Comparison of ENCODE assay signal across 9 mouse cellular contexts in genomic region chr6:50404698-50405097, GRCm38 (mm10). TPM values are rescaled to one million over a fixed set of nuclear protein-coding genes. Genes with fewer than 3 reads are reported as not detected.
DNase-seq lines count a peak whose midpoint lies in the region; ATAC-seq and TF ChIP-seq lines count a peak whose summit lies in the region.
"Had no signal": no experiment of that assay in that cellular context is flagged by ENCODE, and none has a peak within 500 bp of the region (broad histone marks: within the 10 kb centered on the region; RNA-seq: fewer than 3 reads in every experiment).

No protein-coding gene starts in this region.

- no peak overlapping the region for H3K4me3 ChIP-seq in kidney, postnatal 0 days (replicated peaks; ENCODE audit: low read depth, low read length)
- H3K4me3 ChIP-seq: liver, embryonic 12.5 days had no signal

- 0 out of 2 replicates have a peak, but pooled peaks cover 10% of the 10 kb centered on the region for H3K4me1 ChIP-seq in kidney, postnatal 0 days (replicated peaks; ENCODE audit: insufficient read depth, low read length)
- H3K4me1 ChIP-seq: liver, embryonic 12.5 days had no signal

- H3K36me3 ChIP-seq in kidney, postnatal 0 days (ENCODE audit: insufficient read depth, low read length), result no peaks in the 10 kb centered on the region
- H3K36me3 ChIP-seq: liver, embryonic 12.5 days had no signal

- DNase-seq in cerebellum, postnatal 4 days (ENCODE audit: low spot score in 2 of 2), result no peak
- peak; percentile 55 for DNase-seq in cerebellum, adult 11 months
- DNase-seq in heart, adult 8-10 months (ENCODE audit: low spot score), result peak; percentile 63
- peak; percentile 68 for DNase-seq in kidney, postnatal 0 days (ENCODE audit: low spot score)
- DNase-seq in lung, adult 18-20 months, result no peak
- no peak for DNase-seq in yolk sac, embryonic 10.5 days (ENCODE audit: low spot score)

- WGBS in kidney, postnatal 0 days, result 46% methylated on average over 11 of the region's 11 CpGs

- no peak overlapping the region for H3K27ac ChIP-seq in kidney, postnatal 0 days
- H3K27ac ChIP-seq: liver, embryonic 12.5 days had no signal

- H3K9me3 ChIP-seq in kidney, postnatal 0 days (replicated peaks; ENCODE audit: low read length), result no peaks in the 10 kb centered on the region
- H3K9me3 ChIP-seq: liver, embryonic 12.5 days had no signal

- no peaks in the 10 kb centered on the region for H3K27me3 ChIP-seq in kidney, postnatal 0 days (ENCODE audit: insufficient read depth, low read length)
- H3K27me3 ChIP-seq: liver, embryonic 12.5 days had no signal

- no peak overlapping the region for H3K4me2 ChIP-seq in kidney, postnatal 0 days (ENCODE audit: low read length)
- H3K4me2 ChIP-seq: liver, embryonic 12.5 days had no signal

- peak; percentile 84 for ATAC-seq in cerebellum, adult (ENCODE audit: insufficient number of reproducible peaks, low FRiP score, low TSS enrichment)
- peak; percentile 81; the same call in 1 of the 2 replicates for ATAC-seq in kidney, postnatal 0 days (replicated peaks; ENCODE audit: low FRiP score, low read depth)
- ATAC-seq in megakaryocyte, adult 5-6 weeks (ENCODE audit: poor library complexity, severe bottlenecking), result no peak
- ATAC-seq: liver, embryonic 12.5 days had no signal

- no peak for TF ChIP-seq CTCF in kidney, postnatal 0 days (IDR thresholded peaks at IDR 0.05; ENCODE audit: low read depth)

- H3K9ac ChIP-seq in kidney, postnatal 0 days (ENCODE audit: low read depth, low read length), result no peak overlapping the region
- H3K9ac ChIP-seq: liver, embryonic 12.5 days had no signal

RNA-seq across cellular contexts. Expression of gene Osbpl3, which starts 51.3 kb away (rescaled TPM):
- total RNA-seq in heart, adult 8-10 months (2022), result 10 to 100 TPM; 20.2 to 31.0 (median 25.7) TPM
- 17.4 and 19.7 TPM in 2 replicates for polyA plus RNA-seq in kidney, postnatal 0 days (2015; fragmentation: Nextera tagmentation; extraction: Ambion mirVana)
- 9.0 and 10.7 TPM in 2 replicates for total RNA-seq in megakaryocyte, adult 5-6 weeks (2015)
- 15.5 and 17.9 TPM in 2 replicates for total RNA-seq in megakaryocyte, adult 5-6 weeks (2017)

Comparison
In these comparisons a context has a peak if more than half of its experiments do, and no peak if none do; other contexts are left out.
1. DNase-seq: peak in cerebellum, adult 11 months (single experiment), heart, adult 8-10 months (single experiment) and kidney, postnatal 0 days (single experiment); none in cerebellum, postnatal 4 days (0 of 2), lung, adult 18-20 months (0 of 2) and yolk sac, embryonic 10.5 days (single experiment).